Mouse (Mus musculus) right cerebral cortex, postnatal 14 days (tissue): Measurements from ENCODE around the gene Tom1l1.

Source experiments
- DNase-seq: peaks from one replicate; pipeline ENCODE4 v3.0.0; 2022

Tom1l1 gene

GRCm38 (mm10) chr11:90666916-90667315 lies 21.2 kb downstream of the Tom1l1 start:
- no peak for DNase-seq

- DNase-seq = no peak
Measured at GRCm38 (mm10) chr11:90666144-90666757, 21.9 kb downstream of the Tom1l1 start.

- peak; percentile 25 for DNase-seq
Measured at GRCm38 (mm10) chr11:90665161-90665560, 23.0 kb downstream of the Tom1l1 start.

GRCm38 (mm10) chr11:90664345-90664986 lies 23.7 kb downstream of the Tom1l1 start:
- no peak for DNase-seq

GRCm38 (mm10) chr11:90663618-90664297 lies 24.4 kb downstream of the Tom1l1 start:
- DNase-seq = no peak

DNA sequence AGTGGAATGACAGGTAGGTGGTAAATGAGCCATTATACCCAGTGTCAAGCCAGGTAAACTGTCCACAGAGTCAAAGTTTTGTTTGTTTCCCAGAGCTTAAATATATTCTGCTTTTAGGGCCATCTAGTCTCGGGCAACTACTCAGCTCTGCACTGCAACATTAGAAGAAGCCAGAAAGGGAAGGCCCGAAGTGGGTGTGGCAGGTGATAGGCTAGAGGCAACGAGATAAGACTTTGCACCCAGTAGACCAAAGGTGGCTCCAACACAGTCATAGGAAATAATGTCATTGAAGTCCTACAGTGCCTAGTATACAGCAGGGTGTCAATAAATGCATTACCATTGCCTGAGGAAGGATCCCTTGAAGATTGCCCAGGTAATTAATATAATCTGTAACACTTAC lies 25.1 kb downstream of the Tom1l1 start:
- DNase-seq = no peak

- DNase-seq = no peak
Measured at GRCm38 (mm10) chr11:90660662-90661061, 27.5 kb downstream of the Tom1l1 start.

GRCm38 (mm10) chr11:90657527-90657926 lies 30.6 kb downstream of the Tom1l1 start:
- DNase-seq = no peak

GRCm38 (mm10) chr11:90652603-90653002 lies 35.6 kb downstream of the Tom1l1 start:
- no peak for DNase-seq

DNA sequence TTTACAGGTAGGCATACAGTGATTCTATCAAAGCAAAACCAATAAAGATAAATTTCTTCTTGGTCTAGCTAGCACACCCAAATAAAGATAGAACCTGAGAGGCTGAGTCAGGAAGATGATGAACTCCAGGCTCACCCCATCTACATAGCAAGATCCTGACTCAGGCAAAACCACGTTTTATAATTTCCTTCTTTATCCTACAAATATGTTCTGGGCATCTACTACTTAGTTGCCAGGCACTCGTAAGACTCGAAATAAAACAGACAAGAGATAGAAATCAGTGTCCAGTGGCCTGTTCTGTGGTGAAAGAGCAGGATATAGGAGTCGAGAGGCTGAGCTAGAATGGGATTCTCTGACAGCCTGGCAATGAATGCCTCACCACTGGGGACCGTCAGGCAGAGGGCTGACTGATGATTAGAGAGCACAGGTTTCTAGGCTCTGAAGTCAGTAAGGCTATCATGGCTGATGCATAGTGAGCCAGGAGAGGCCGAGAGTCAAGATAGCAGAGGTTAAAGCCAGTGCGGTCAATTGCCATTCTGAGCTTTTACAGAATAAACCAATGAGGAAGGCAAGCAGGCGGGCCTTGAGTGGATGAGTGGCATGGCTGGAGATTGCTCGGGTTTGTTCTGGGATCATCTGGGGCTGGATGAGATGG lies 37.8 kb downstream of the Tom1l1 start:
- no peak for DNase-seq

DNA sequence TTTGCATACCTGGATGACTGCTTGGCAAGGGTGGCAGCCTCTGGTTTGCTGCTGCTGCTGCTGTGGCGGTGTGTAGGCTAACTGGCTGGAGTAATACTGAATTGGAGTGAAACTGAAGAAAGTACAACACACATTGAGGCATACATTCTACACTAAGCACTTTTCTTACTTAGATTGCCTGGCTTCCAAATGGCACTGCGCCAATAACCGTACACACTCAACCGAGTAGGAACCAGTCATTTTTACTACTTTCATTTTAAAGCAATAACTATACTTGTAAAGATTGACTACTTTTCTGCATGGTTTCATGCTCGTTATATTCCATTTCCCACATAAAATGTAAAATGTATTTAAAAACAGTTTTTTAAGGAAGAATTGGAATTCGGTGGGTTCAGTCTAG lies 38.4 kb downstream of the Tom1l1 start:
- DNase-seq = peak; percentile 30

DNA sequence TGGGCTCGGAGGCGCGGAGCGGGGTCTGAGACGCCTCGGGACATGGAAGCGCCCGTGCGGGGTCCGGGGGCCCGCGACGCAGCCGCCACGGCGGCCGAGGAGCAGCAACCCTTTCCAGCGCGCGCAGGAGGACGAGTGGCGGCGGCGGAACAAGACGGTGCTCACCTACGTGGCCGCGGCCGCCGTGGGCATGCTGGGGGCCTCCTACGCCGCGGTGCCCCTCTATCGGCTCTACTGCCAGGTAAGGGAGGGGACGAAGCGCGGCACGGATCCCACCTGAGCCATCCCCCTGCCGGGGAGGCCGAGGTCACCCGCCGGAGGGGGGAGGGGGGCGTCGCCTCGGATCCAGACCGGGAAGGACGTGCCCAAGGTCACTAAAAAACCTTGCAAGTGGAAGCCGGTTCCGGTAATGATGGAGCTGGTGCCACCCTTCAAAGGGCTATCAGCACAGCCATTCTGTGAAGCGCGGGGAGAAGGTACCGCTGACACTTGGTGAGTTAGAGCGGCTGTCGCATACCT lies 49.8 kb downstream of the Tom1l1 start:
- no peak for DNase-seq

DNA sequence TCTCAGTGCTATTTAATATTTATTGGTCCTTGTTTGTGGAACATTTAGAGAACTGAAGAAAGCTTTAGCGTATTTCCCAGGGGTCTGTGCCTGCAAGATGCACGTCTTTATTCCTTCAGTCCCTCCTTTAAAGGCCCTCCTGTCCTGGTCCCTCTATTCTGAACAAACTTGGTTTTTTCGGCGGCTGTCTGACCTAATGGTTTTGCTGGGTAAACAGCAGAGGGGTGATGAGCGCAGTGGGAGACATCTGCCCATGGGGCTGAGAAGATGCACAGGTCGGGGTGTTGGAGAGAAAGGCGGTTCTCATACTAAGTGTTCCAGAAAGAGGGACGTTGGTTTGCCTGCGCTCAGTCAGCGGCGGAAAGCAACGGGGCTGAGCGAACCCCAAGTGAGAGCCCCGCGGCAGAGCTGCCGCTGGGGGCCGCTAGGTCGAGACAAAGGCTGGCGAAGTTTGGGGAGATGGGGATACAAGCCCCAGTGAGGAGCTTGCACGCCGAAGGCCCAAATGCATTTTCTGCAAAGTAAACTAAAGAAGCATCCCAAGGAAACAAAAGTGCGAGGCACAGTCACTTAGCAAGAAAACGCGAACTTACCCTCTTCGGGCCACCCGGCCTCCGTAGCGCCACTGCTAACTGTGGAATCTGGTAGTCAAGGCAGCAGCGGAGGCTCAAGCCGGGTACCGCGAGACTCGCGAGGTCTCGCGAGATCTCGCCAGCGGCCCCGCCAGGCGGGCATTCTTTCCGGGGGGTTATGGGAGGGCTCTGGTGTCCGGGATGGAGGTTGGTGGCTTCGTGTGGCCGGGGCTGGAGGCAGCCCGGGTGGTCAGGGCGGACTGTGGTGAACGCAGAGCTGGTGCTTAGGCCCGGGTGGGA lies 50.5 kb downstream of the Tom1l1 start, which contains the start of the genes Stxbp4 and Cox11:
Stxbp4 (minus strand) TSS at position 645 of the 872 bp plus-strand sequence.
Cox11 (plus strand) TSS at position 734 of the 872 bp plus-strand sequence.
- DNase-seq = peak; percentile 96

GRCm38 (mm10) chr11:90634661-90635060 lies 53.5 kb downstream of the Tom1l1 start:
- DNase-seq = no peak

DNA sequence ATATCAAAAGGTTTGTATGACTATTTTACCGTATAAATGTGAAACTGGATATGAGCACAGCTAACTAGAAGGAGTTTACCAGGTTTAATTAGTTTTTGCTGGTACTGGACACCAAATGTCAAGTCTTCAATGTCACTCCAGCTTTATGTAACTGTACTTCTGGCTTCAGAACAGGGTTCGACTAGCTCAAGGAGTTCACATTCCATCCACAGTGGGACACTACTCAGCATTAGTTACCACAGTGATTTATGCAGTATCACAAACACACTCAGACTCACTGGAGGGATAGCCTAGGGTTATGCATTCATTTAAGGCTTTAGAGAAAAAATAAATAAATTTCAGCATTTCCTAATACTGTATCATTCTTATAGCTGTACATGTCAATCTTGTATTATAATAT lies 55.7 kb downstream of the Tom1l1 start:
- DNase-seq = no peak

DNA sequence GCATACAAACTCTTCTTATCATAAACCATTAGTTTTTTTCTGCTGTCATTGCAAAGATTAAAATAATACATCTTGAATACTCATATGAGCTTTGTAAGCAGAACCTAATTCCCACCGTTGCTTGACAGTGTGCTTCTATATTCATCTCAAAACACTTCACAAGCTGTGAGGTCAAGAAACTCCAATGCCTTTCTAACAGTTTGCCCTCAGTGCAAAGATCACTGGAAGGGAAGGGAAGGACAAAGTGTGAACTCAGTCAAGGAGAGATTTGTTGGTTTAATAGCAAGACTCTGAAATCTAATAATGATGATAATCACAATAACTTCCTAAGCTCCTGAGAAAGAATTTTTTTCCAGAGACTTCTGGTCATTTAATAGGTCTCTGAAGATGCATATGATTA lies 60.4 kb downstream of the Tom1l1 start:
- DNase-seq = no peak

DNA sequence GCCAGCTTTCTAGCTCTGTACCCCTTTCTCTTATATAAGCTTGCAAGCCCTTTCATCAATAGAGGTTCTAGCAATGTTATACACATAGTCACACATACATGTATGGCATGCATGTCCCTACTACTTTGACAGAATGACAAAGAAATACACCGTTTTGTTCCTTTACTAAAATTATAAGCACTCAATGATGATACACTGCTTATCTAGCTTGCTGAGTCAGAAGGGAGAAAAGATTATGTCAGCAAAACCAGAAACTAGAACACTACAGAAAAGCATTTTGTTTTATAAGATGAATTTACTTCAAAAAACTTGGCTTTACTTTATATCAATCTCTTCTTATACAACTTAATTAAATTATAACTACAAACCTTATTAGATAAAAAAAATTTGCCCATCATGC lies 63.0 kb downstream of the Tom1l1 start:
- no peak for DNase-seq

GRCm38 (mm10) chr11:90623477-90623876 lies 64.7 kb downstream of the Tom1l1 start:
- DNase-seq = peak; percentile 63

GRCm38 (mm10) chr11:90622500-90622899 lies 65.7 kb downstream of the Tom1l1 start:
- DNase-seq = no peak

DNA sequence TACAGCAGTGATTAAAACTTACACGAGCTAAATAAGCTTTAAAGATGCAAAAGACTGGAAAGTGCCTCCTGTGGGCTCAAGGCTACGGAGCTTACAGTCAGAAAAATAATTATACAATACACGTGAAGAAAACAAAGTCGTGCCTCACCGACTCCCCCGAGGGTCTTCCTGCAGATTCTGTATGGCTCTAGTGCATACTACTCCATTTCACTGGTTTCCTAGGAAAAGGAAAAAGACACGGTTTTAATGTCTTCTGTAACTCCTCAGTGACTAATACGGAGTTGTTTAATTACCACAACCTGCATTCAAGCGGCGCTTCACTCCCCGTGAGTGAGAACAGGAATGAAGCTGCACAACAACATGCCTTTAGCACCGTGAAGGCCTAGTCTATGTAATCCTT lies 66.1 kb downstream of the Tom1l1 start:
- DNase-seq = no peak

GRCm38 (mm10) chr11:90616431-90616830 lies 71.7 kb downstream of the Tom1l1 start:
- DNase-seq = no peak

- DNase-seq = no peak
Measured at GRCm38 (mm10) chr11:90614743-90615142, 73.4 kb downstream of the Tom1l1 start.
